23 mouse cellular contexts compared by ENCODE assay signal in the genomic region with DNA sequence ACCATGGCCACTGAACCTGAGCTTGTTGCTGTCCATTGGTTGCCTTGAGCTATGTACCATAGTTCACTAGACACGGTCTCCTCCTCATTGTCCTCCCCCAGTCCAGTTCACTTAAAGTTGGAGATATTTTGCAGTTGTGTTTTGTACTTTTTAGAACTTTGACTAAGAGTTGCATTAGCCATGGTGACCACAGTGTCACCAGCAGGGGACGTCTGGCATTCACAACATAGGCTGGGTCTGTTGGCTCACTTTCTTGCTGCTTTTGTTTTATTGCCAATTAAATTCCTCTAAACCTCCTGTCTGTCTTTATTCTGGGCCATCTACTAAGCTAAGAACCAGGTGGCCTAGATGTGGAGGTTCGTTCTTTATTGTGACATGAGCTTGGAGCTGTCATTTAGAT.
DNase-seq lines count a peak whose midpoint lies in the region; ATAC-seq and TF ChIP-seq lines count a peak whose summit lies in the region.
"Had no signal": no experiment of that assay in that cellular context is flagged by ENCODE, and none has a peak within 500 bp of the region (broad histone marks: within the 10 kb centered on the region; RNA-seq: fewer than 3 reads in every experiment).

No protein-coding gene starts in this region.

- H3K27ac ChIP-seq in layer of hippocampus, adult 2 months = no peak overlapping the region
- no peak overlapping the region for H3K27ac ChIP-seq in small intestine, adult 2 months (ENCODE audit: insufficient read depth, low read depth, low read length)
- H3K27ac ChIP-seq: embryonic facial prominence, embryonic 12.5 days; kidney, postnatal 0 days; limb, embryonic 10.5 days; limb, embryonic 15.5 days; neural tube, embryonic 12.5 days had no signal

- no peaks in the 10 kb centered on the region for H3K4me1 ChIP-seq in small intestine, adult 2 months (ENCODE audit: control insufficient read depth, insufficient read depth, insufficient read length, low read length)

- H3K4me3 ChIP-seq in layer of hippocampus, adult 2 months = no peak overlapping the region
- H3K4me3 ChIP-seq in small intestine, adult 2 months (ENCODE audit: low read depth, low read length) = no peak overlapping the region
- H3K4me3 ChIP-seq: embryonic facial prominence, embryonic 12.5 days; limb, embryonic 10.5 days; limb, embryonic 15.5 days; myocyte; neural tube, embryonic 12.5 days had no signal

- peak; percentile 16; the same call in 1 of the 2 replicates for TF ChIP-seq CTCF in layer of hippocampus, adult 2 months (conservative IDR thresholded peaks at IDR 0.05)
- TF ChIP-seq CTCF in small intestine, adult 2 months (IDR thresholded peaks at IDR 0.05; ENCODE audit: extremely low read depth, insufficient read length, insufficient replicate concordance, low read depth, low read length) = peak; percentile 9; the same call in 1 of the 2 replicates

- no peaks in the 10 kb centered on the region for H3K36me3 ChIP-seq in small intestine, adult 2 months (ENCODE audit: control insufficient read depth, insufficient read depth, low read length)
- H3K36me3 ChIP-seq: embryonic facial prominence, embryonic 12.5 days; limb, embryonic 10.5 days; limb, embryonic 15.5 days; neural tube, embryonic 12.5 days had no signal

- 0 out of 2 replicates have a peak, but pooled peaks cover 5% of the 10 kb centered on the region for H3K27me3 ChIP-seq in small intestine, adult 2 months (ENCODE audit: control insufficient read depth, insufficient read depth, low read length)
- H3K27me3 ChIP-seq: neural tube, embryonic 12.5 days had no signal

- no peak for ATAC-seq in monocyte, adult 5-6 weeks (replicated peaks; ENCODE audit: insufficient number of reproducible peaks, low FRiP score, low TSS enrichment, poor library complexity, severe bottlenecking)
- ATAC-seq: forebrain, embryonic 14.5 days; hindbrain, embryonic 16.5 days; midbrain, embryonic 16.5 days had no signal

- WGBS in small intestine, adult 2 months = 78% methylated on average over 3 of the region's 3 CpGs

- no peak for TF ChIP-seq POLR2A in small intestine, adult 2 months (IDR thresholded peaks at IDR 0.05; ENCODE audit: low read depth, low read length)

- no peak for DNase-seq in layer of hippocampus, adult 2 months (ENCODE audit: low spot score in 2 of 2)
- no peak for DNase-seq in layer of hippocampus, postnatal 36 days
- DNase-seq in 416B (ENCODE audit: low read depth) (peak; percentile 25), A20 (ENCODE audit: low read depth, low spot score) (peak; percentile 30)
- DNase-seq: adrenal gland, postnatal 36 days; cerebellum, adult 8-10 months; embryo, embryonic 11 days; gastrocnemius, postnatal 25 days; kidney, adult 8-10 months; kidney, postnatal 4 days; lung, postnatal 14 days; right cerebral cortex, adult 18-20 months had no signal

Comparison
In these comparisons a context has a peak if more than half of its experiments do, and no peak if none do; other contexts are left out.
1. DNase-seq: peak in 416B (single experiment) and A20 (single experiment); none in layer of hippocampus, adult 2 months (0 of 2) and layer of hippocampus, postnatal 36 days (0 of 2).